Mouse (Mus musculus) lung, embryonic 16.5 days (tissue): Measurements from ENCODE around the gene Adamtsl1. TPM values are rescaled to one million over a fixed set of nuclear protein-coding genes. Genes with fewer than 3 reads are reported as not detected.

Experiments used
- ATAC-seq: fragments of 200-750 bp; cut with Nextera tagmentation; 2 replicates; pipeline ENCODE4 v1.8.0; 2017; ENCODE audit warnings: low read depth, mild to moderate bottlenecking, moderate library complexity
- H3K27ac ChIP-seq: fragments of 300-500 bp; sonication (generic); 2 replicates; pipeline ENCODE4 v1.5.1; 2014; ENCODE audit warnings: mild to moderate bottlenecking, control low read depth, low read length
- H3K27me3 ChIP-seq: fragments of 300-500 bp; sonication (generic); 2 replicates; pipeline ENCODE4 v1.6.1; 2014; ENCODE audit warnings: low read depth, low read length, mixed read lengths; ENCODE audit not compliant: control insufficient read depth, insufficient read depth
- H3K36me3 ChIP-seq: fragments of 300-500 bp; sonication (generic); 2 replicates; pipeline ENCODE4 v1.6.1; 2014; ENCODE audit warnings: low read length; ENCODE audit not compliant: control insufficient read depth, insufficient read depth
- H3K4me1 ChIP-seq: fragments of 300-500 bp; sonication (generic); replicated peaks from 2 replicates; pipeline ENCODE4 v1.6.1; 2014; ENCODE audit warnings: low read length, mixed read lengths; ENCODE audit not compliant: control insufficient read depth, insufficient read depth
- H3K4me2 ChIP-seq: fragments of 300-500 bp; sonication (generic); 2 replicates; pipeline ENCODE4 v1.6.1; 2014; ENCODE audit warnings: low read depth, low read length, control low read depth
- H3K4me3 ChIP-seq: fragments of 300-500 bp; sonication (generic); 2 replicates; pipeline ENCODE4 v1.5.1; 2014; ENCODE audit warnings: mild to moderate bottlenecking, low read length, control low read depth
- H3K9ac ChIP-seq: fragments of 300-500 bp; sonication (generic); 2 replicates; pipeline ENCODE4 v1.6.1; 2014; ENCODE audit warnings: low read length, control low read depth
- H3K9me3 ChIP-seq: fragments of 300-500 bp; sonication (generic); 2 replicates; pipeline ENCODE4 v1.6.1; 2016; ENCODE audit warnings: low read length; ENCODE audit not compliant: control insufficient read depth
- WGBS: fragments of 180-500 bp; shearing (Covaris S2); extraction: QIAGEN DNeasy Blood & Tissue Kit; methylation state at CpG from one replicate; pipeline ENCODE4 v1.1.7; 2014; 5-methylcytosine and 5-hydroxymethylcytosine counted together
- polyA plus RNA-seq: library from polyadenylated mRNA; unstranded; fragments of >200 nt; fragmentation: Nextera tagmentation; extraction: Ambion mirVana; gene quantifications from 2 replicates; pipeline ENCODE4 v1.2.1, GENCODE M21; 2015

The Adamtsl1 gene
- polyA plus RNA-seq, 1 experiment from 2014 or later: 16.9 TPM

GRCm38 (mm10) chr4:86019586-86019985, 505.6 kb downstream of the Adamtsl1 start:
- Histone ChIP-seq H3K9ac (no peak overlapping the region), H3K4me1 (no peaks in the 10 kb centered on the region), H3K36me3 (no peaks in the 10 kb centered on the region), H3K9me3 (no peaks in the 10 kb centered on the region), H3K4me3 (no peak overlapping the region), H3K27me3 (no peaks in the 10 kb centered on the region), H3K27ac (no peak overlapping the region), H3K4me2 (no peak overlapping the region)
- no peak for ATAC-seq
- 37% methylated on average over 4 of the region's 4 CpGs for WGBS

DNA sequence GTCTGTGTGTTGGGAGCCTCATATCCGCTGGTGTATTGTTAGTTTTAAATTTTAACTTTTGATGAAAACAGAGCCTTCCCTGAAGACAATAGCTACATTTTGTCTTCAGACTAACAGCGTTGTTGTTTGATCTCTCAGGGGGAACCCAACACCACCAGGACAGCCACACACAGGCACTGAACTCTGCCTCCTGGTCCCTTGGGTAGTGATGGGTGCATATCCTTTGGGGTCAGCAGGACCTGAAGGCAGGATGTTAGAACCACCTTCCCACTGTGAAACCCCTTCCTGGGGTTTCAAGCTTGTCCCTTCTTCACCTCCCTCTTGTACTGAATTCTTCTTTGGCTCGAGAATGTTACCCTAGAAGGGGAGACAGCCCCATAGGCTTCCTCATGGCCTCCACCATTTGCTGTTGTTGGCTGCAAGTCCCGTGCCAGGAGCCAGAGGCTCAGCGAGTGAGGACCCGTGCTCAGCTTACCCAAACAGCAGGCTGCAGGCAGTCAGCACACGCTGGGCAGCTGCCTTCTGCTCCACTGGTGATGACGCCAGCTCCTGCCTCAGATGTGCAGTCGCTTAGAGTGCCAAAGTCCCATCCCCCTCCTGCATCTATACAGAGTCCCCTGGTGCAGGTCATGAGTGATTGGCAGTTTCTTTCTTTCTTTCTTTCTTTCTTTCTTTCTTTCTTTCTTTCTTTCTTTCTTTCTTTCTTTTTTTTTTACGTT, 506.6 kb downstream of the Adamtsl1 start:
- H3K36me3 ChIP-seq: no peaks in the 10 kb centered on the region
- no peaks in the 10 kb centered on the region for H3K4me1 ChIP-seq
- no peak overlapping the region for H3K4me2 ChIP-seq
- no peaks in the 10 kb centered on the region for H3K27me3 ChIP-seq
- H3K27ac ChIP-seq: no peak overlapping the region
- 52% methylated on average over 10 of the region's 10 CpGs for WGBS
- 0 out of 2 replicates have a peak, but pooled peaks have one; percentile 17 for ATAC-seq
- H3K4me3 ChIP-seq: no peak overlapping the region
- no peaks in the 10 kb centered on the region for H3K9me3 ChIP-seq
- no peak overlapping the region for H3K9ac ChIP-seq

DNA sequence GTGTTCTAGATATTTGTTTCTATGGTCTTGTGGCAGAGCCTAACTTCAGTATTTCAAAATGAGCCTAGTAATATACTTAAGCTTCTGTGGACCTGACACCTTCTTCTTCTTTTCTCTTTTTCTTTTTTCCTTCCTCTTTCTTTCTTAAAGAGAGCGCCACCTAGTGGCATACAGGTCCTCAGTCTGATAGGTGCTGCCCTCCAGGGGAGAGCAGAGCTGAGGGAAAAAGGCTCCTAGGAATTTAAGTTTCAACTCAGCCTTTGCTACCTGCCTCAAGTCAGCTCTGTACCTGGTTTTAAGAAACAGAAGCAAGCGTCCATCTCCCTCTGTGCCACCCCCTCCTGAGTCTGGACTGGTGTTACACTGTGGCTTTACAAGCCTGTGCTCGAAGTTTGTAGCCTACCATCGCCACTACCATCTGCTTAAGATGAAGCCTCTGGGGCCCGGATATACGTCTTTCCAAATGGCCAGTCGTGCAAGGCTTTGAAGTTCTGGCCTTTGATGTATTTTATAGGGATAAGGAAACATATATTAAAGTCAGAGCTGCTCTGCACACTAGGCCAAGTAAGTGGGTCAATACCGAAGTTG, 510.7 kb downstream of the Adamtsl1 start:
- no peak overlapping the region for H3K27ac ChIP-seq
- H3K4me2 ChIP-seq: no peak overlapping the region
- no peak overlapping the region for H3K9ac ChIP-seq
- H3K4me1 ChIP-seq: peaks cover 3% of the 10 kb centered on the region; the same call in 1 of the 2 replicates
- WGBS: 41% methylated on average over 8 of the region's 8 CpGs
- no peak for ATAC-seq
- H3K36me3 ChIP-seq: no peaks in the 10 kb centered on the region
- H3K4me3 ChIP-seq: no peak overlapping the region
- H3K27me3 ChIP-seq: no peaks in the 10 kb centered on the region
- no peaks in the 10 kb centered on the region for H3K9me3 ChIP-seq

GRCm38 (mm10) chr4:86029486-86029885, 515.5 kb downstream of the Adamtsl1 start:
- ATAC-seq: no peak
- peak overlapping the region; percentile 11; the same call in 1 of the 2 replicates for H3K4me2 ChIP-seq
- no peaks in the 10 kb centered on the region for H3K27me3 ChIP-seq
- WGBS: 62% methylated on average over 6 of the region's 6 CpGs
- no peaks in the 10 kb centered on the region for H3K36me3 ChIP-seq
- peaks cover 13% of the 10 kb centered on the region for H3K4me1 ChIP-seq
- no peak overlapping the region for H3K9ac ChIP-seq
- peak overlapping the region; percentile 13; the same call in 1 of the 2 replicates for H3K27ac ChIP-seq
- no peaks in the 10 kb centered on the region for H3K9me3 ChIP-seq
- H3K4me3 ChIP-seq: no peak overlapping the region

DNA sequence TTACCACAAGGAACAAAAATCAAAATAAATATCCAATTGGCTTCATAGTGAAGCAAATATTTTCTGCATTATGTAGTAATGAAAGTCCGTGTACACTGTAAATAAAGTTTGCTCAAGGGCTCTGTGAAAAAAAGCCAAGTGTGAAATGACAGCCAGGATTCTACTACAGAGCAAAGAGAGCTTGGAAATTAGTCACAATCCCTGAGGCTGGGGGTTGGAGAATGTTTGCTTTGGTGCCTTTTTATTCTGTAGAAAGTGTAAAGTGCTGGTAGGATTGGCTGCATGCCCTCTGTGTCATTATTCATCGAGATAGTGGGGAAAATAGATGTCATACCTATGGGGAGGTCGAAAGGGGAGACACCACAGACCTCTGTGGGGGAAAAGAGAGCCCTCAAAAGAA, 516.2 kb downstream of the Adamtsl1 start:
- no peaks in the 10 kb centered on the region for H3K27me3 ChIP-seq
- H3K4me1 ChIP-seq: peaks cover 13% of the 10 kb centered on the region
- 11% methylated on average over 3 of the region's 3 CpGs for WGBS
- peak overlapping the region; percentile 32 for H3K4me2 ChIP-seq
- H3K9ac ChIP-seq: no peak overlapping the region
- no peak overlapping the region for H3K27ac ChIP-seq
- H3K36me3 ChIP-seq: no peaks in the 10 kb centered on the region
- no peaks in the 10 kb centered on the region for H3K9me3 ChIP-seq
- no peak overlapping the region for H3K4me3 ChIP-seq
- peak; percentile 65; the same call in 1 of the 2 replicates for ATAC-seq

GRCm38 (mm10) chr4:86031041-86031440, 517.1 kb downstream of the Adamtsl1 start:
- no peaks in the 10 kb centered on the region for H3K36me3 ChIP-seq
- H3K4me3 ChIP-seq: no peak overlapping the region
- peaks cover 13% of the 10 kb centered on the region for H3K4me1 ChIP-seq
- ATAC-seq: peak; percentile 28; the same call in 1 of the 2 replicates
- no peaks in the 10 kb centered on the region for H3K27me3 ChIP-seq
- no peaks in the 10 kb centered on the region for H3K9me3 ChIP-seq
- WGBS: 7% methylated on average over 8 of the region's 8 CpGs
- no peak overlapping the region; the same call in 1 of the 2 replicates for H3K4me2 ChIP-seq
- no peak overlapping the region for H3K9ac ChIP-seq
- no peak overlapping the region for H3K27ac ChIP-seq

DNA sequence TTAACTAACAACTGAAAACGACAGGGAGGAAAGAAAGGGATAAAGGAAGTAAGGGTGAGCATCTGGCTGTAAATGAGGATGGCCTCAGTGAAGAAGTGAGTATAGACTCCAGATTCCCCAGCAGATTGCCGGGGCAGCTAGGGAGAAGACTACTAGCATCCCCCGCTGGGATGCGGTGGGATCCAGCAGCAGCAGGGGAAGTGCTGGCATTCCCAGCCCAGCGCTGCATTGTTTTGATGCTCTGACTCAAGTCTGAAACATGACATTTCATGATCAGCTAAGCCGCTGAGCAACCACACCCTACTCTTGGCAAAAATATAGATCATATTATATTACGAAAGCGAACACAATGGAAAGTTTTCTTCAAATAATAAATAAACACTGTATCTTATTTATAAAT, 526.9 kb downstream of the Adamtsl1 start:
- Histone ChIP-seq H3K4me1 (no peaks in the 10 kb centered on the region), H3K4me2 (no peak overlapping the region), H3K36me3 (no peaks in the 10 kb centered on the region), H3K9ac (no peak overlapping the region), H3K4me3 (no peak overlapping the region), H3K9me3 (no peaks in the 10 kb centered on the region), H3K27ac (no peak overlapping the region), H3K27me3 (no peaks in the 10 kb centered on the region)
- WGBS: 33% methylated on average over 8 of the region's 8 CpGs
- ATAC-seq: no peak

- Histone ChIP-seq H3K27me3 (no peaks in the 10 kb centered on the region), H3K9ac (no peak overlapping the region), H3K36me3 (no peaks in the 10 kb centered on the region), H3K4me3 (no peak overlapping the region), H3K4me1 (no peaks in the 10 kb centered on the region), H3K4me2 (no peak overlapping the region), H3K27ac (no peak overlapping the region), H3K9me3 (no peaks in the 10 kb centered on the region)
- 83% methylated on average over 6 of the region's 6 CpGs for WGBS
- ATAC-seq: no peak
Observed at GRCm38 (mm10) chr4:86045448-86045847, 531.5 kb downstream of the Adamtsl1 start.

GRCm38 (mm10) chr4:86045876-86046275, 531.9 kb downstream of the Adamtsl1 start:
- 64% methylated on average over 6 of the region's 6 CpGs for WGBS
- H3K9me3 ChIP-seq: no peaks in the 10 kb centered on the region
- H3K27me3 ChIP-seq: no peaks in the 10 kb centered on the region
- no peaks in the 10 kb centered on the region for H3K36me3 ChIP-seq
- no peak for ATAC-seq
- no peak overlapping the region for H3K4me3 ChIP-seq
- H3K27ac ChIP-seq: no peak overlapping the region
- no peak overlapping the region for H3K9ac ChIP-seq
- no peaks in the 10 kb centered on the region for H3K4me1 ChIP-seq
- no peak overlapping the region for H3K4me2 ChIP-seq
